Mouse (Mus musculus) heart, postnatal 0 days (tissue): ENCODE measurements around the gene Mllt11. TPM values are rescaled to one million over a fixed set of nuclear protein-coding genes. Genes with fewer than 3 reads are reported as not detected.

Experiments
- ATAC-seq: fragments of 200-750 bp; cut with Nextera tagmentation; 2 replicates; pipeline ENCODE4 v1.8.0; 2017; ENCODE audit warnings: low read depth, moderate number of reproducible peaks, moderate library complexity; ENCODE audit not compliant: insufficient read depth
- DNase-seq: peaks from one replicate; pipeline ENCODE4 v3.0.0-alpha.2; 2016; ENCODE audit warnings: low spot score
- H3K27ac ChIP-seq: fragments of 300-500 bp; sonication (generic); 2 replicates; pipeline ENCODE4 v1.5.1; 2014; ENCODE audit warnings: low read depth, mild to moderate bottlenecking
- H3K27me3 ChIP-seq: fragments of 300-500 bp; sonication (generic); 2 replicates; pipeline ENCODE4 v1.6.1; 2014; ENCODE audit warnings: low read length, mixed read lengths; ENCODE audit not compliant: control insufficient read depth, insufficient read depth
- H3K36me3 ChIP-seq: fragments of 300-500 bp; sonication (generic); replicated peaks from 2 replicates; pipeline ENCODE4 v1.6.1; 2014; ENCODE audit warnings: low read length, mixed read lengths; ENCODE audit not compliant: control insufficient read depth, insufficient read depth
- H3K4me1 ChIP-seq: fragments of 300-500 bp; sonication (generic); 2 replicates; pipeline ENCODE4 v1.6.1; 2014; ENCODE audit warnings: antibody characterized with exemption; ENCODE audit not compliant: control insufficient read depth, insufficient read depth
- H3K4me2 ChIP-seq: fragments of 300-500 bp; sonication (generic); 2 replicates; pipeline ENCODE4 v1.6.1; 2014; ENCODE audit warnings: low read depth, mild to moderate bottlenecking, low read length, moderate library complexity
- H3K4me3 ChIP-seq: fragments of 300-500 bp; sonication (generic); 2 replicates; pipeline ENCODE4 v1.5.1; 2014; ENCODE audit warnings: low read depth, low read length
- H3K9ac ChIP-seq: fragments of 300-500 bp; sonication (generic); replicated peaks from 2 replicates; pipeline ENCODE4 v1.6.1; 2014; ENCODE audit warnings: low read depth, low read length, mixed read lengths
- H3K9me3 ChIP-seq: fragments of 300-500 bp; sonication (generic); replicated peaks from 2 replicates; pipeline ENCODE4 v1.6.1; 2016; ENCODE audit warnings: low read length; ENCODE audit not compliant: control insufficient read depth
- CTCF ChIP-seq: IDR thresholded peaks from 2 replicates; pipeline ENCODE4 v1.5.1; 2016; ENCODE audit warnings: antibody characterized with exemption, control low read depth, low read depth
- EP300 ChIP-seq: IDR thresholded peaks from 2 replicates; pipeline ENCODE4 v1.6.1; 2016; ENCODE audit warnings: antibody characterized with exemption, low read depth
- WGBS: fragments of 180-500 bp; shearing (Covaris S2); extraction: QIAGEN DNeasy Blood & Tissue Kit; methylation state at CpG from one replicate; pipeline ENCODE4 v1.1.7; 2014; 5-methylcytosine and 5-hydroxymethylcytosine counted together
- polyA plus RNA-seq: library from polyadenylated mRNA; unstranded; fragments of >200 nt; fragmentation: Nextera tagmentation; extraction: Ambion mirVana; gene quantifications from 2 replicates; pipeline ENCODE4 v1.2.1, GENCODE M21; 2015
- total RNA-seq: library from RNA; depleted of rRNA; stranded (reverse); fragments of >200 nt; gene quantifications from 2 replicates; pipeline ENCODE4 v1.2.3, GENCODE M21; 2014; ENCODE audit warnings: low replicate concordance

Gene Mllt11
- total and polyA plus RNA-seq, 2 experiments from 2014 or later: 6.1 to 9.0 TPM

- no peak overlapping the region for H3K27ac ChIP-seq
- no peaks in the 10 kb centered on the region for H3K9me3 ChIP-seq
- no peak overlapping the region for H3K4me2 ChIP-seq
- H3K4me3 ChIP-seq: no peak overlapping the region
- 37% methylated on average over 17 of the region's 17 CpGs for WGBS
- H3K27me3 ChIP-seq: no peaks in the 10 kb centered on the region
- no peak for DNase-seq
- peak overlapping the region; percentile 19; the same call in 1 of the 2 replicates for H3K9ac ChIP-seq
- TF ChIP-seq CTCF: no peak
- no peak for TF ChIP-seq EP300
- H3K4me1 ChIP-seq: 0 out of 2 replicates have a peak, but pooled peaks cover 5% of the 10 kb centered on the region
- ATAC-seq: peak; percentile 8; the same call in 1 of the 2 replicates
- H3K36me3 ChIP-seq: peaks cover 10% of the 10 kb centered on the region
Observed at GRCm38 (mm10) chr3:95240900-95241299, 8.9 kb upstream of the Mllt11 start.

GRCm38 (mm10) chr3:95239971-95240370 lies 8.0 kb upstream of the Mllt11 start:
- H3K27me3 ChIP-seq: no peaks in the 10 kb centered on the region
- ATAC-seq: no peak
- H3K27ac ChIP-seq: no peak overlapping the region
- 85% methylated on average over 12 of the region's 12 CpGs for WGBS
- DNase-seq: no peak
- H3K9ac ChIP-seq: no peak overlapping the region
- H3K4me3 ChIP-seq: no peak overlapping the region
- H3K9me3 ChIP-seq: no peaks in the 10 kb centered on the region
- 0 out of 2 replicates have a peak, but pooled peaks cover 5% of the 10 kb centered on the region for H3K4me1 ChIP-seq
- peaks cover 20% of the 10 kb centered on the region for H3K36me3 ChIP-seq
- H3K4me2 ChIP-seq: no peak overlapping the region
- TF ChIP-seq EP300 (no peak), CTCF (no peak)

GRCm38 (mm10) chr3:95239022-95239421 lies 7.1 kb upstream of the Mllt11 start:
- H3K9me3 ChIP-seq: no peaks in the 10 kb centered on the region
- no peak overlapping the region for H3K4me2 ChIP-seq
- WGBS: 71% methylated on average over 6 of the region's 6 CpGs
- ATAC-seq (no peak), DNase-seq (no peak)
- TF ChIP-seq EP300: no peak
- TF ChIP-seq CTCF: no peak
- H3K4me1 ChIP-seq: 0 out of 2 replicates have a peak, but pooled peaks cover 5% of the 10 kb centered on the region
- no peak overlapping the region for H3K27ac ChIP-seq
- no peaks in the 10 kb centered on the region for H3K27me3 ChIP-seq
- no peak overlapping the region for H3K9ac ChIP-seq
- H3K36me3 ChIP-seq: peaks cover 29% of the 10 kb centered on the region
- no peak overlapping the region for H3K4me3 ChIP-seq

GRCm38 (mm10) chr3:95237541-95238099 lies 5.6 kb upstream of the Mllt11 start:
- ATAC-seq: peak; percentile 31; the same call in 1 of the 2 replicates
- no peak overlapping the region for H3K4me2 ChIP-seq
- TF ChIP-seq EP300 (no peak), CTCF (no peak)
- DNase-seq: peak; percentile 62
- no peak overlapping the region for H3K4me3 ChIP-seq
- no peaks in the 10 kb centered on the region for H3K27me3 ChIP-seq
- H3K36me3 ChIP-seq: peaks cover 43% of the 10 kb centered on the region
- no peaks in the 10 kb centered on the region for H3K9me3 ChIP-seq
- no peak overlapping the region for H3K9ac ChIP-seq
- peak overlapping the region; percentile 27 for H3K27ac ChIP-seq
- H3K4me1 ChIP-seq: 0 out of 2 replicates have a peak, but pooled peaks cover 5% of the 10 kb centered on the region
- WGBS: 48% methylated on average over 8 of the region's 8 CpGs

- DNase-seq (no peak), ATAC-seq (no peak)
- H3K4me1 ChIP-seq: peaks cover 19% of the 10 kb centered on the region
- WGBS: 88% methylated on average over 23 of the region's 23 CpGs
- H3K27ac ChIP-seq: no peak overlapping the region
- H3K4me2 ChIP-seq: no peak overlapping the region
- H3K36me3 ChIP-seq: peaks cover 54% of the 10 kb centered on the region
- H3K27me3 ChIP-seq: no peaks in the 10 kb centered on the region
- no peak overlapping the region for H3K4me3 ChIP-seq
- H3K9ac ChIP-seq: no peak overlapping the region
- no peaks in the 10 kb centered on the region for H3K9me3 ChIP-seq
- TF ChIP-seq CTCF (no peak), EP300 (no peak)
Observed at GRCm38 (mm10) chr3:95235386-95236301, 3.7 kb upstream of the Mllt11 start.
